Mouse (Mus musculus): ENCODE results near the gene Tnrc6c. TPM values are rescaled to one million over a fixed set of nuclear protein-coding genes. Genes with fewer than 3 reads are reported as not detected.

Gene Tnrc6c
- total and polyA plus RNA-seq, 3 experiments = 6.9 to 16.7 (median 12.8) TPM

- H3K27ac ChIP-seq (ENCODE audit: insufficient read depth, low read depth) = no peak overlapping the region
- H3K4me3 ChIP-seq (replicated peaks in 1 of 3; ENCODE audit: low read depth in 2 of 3, low read length in 2 of 3, poor library complexity in 1 of 3) = peak overlapping the region in 1 of 3 experiments; percentile 5
These were observed 26.3 kb upstream of the Tnrc6c start for GRCm38 (mm10) chr11:117627746-117628311.

GRCm38 (mm10) chr11:117628312-117628779, 25.7 kb upstream of the Tnrc6c start:
- H3K9me3 ChIP-seq (replicated peaks; ENCODE audit: low read length) = no peaks in the 10 kb centered on the region
- no peak overlapping the region for H3K9ac ChIP-seq (ENCODE audit: insufficient read depth, low read depth)
- H3K79me2 ChIP-seq (replicated peaks; ENCODE audit: control insufficient read depth, extremely low read depth, insufficient read depth, poor library complexity, severe bottlenecking) = no peaks in the 10 kb centered on the region
- in situ Hi-C loops (cut with MboI; ENCODE audit: low pct_ligation_motif_present, low pct_unique_long_range_greater_than_20kb, low sequenced_read_pairs) (no loop called here), dilution Hi-C loops (cut with MboI; ENCODE audit: extremely low pct_ligation_motif_present, extremely low pct_unique_long_range_greater_than_20kb, low sequenced_read_pairs) (no loop called here)
- no peak overlapping the region for H3K27ac ChIP-seq (ENCODE audit: insufficient read depth, low read depth)
- DNase-seq (ENCODE audit: extremely low read depth) = peak; percentile 79
- TF ChIP-seq BHLHE40 (IDR thresholded peaks at IDR 0.05; ENCODE audit: low read depth, low read length) (peak; percentile 31; the same call in 1 of the 2 replicates), MEF2A (IDR thresholded peaks at IDR 0.05; ENCODE audit: borderline replicate concordance, low read depth, low read length) (no peak), MAZ (IDR thresholded peaks at IDR 0.05; ENCODE audit: low read depth, low read length) (no peak), ZNF384 (IDR thresholded peaks at IDR 0.05; ENCODE audit: low read depth, low read length) (no peak), IRF4 (IDR thresholded peaks at IDR 0.05; ENCODE audit: low read depth, low read length) (0 out of 2 replicates have a peak, but pooled peaks have one; percentile 16), E2F4 (IDR thresholded peaks at IDR 0.05; ENCODE audit: insufficient replicate concordance, low read depth, low read length) (no peak), EP300 (IDR thresholded peaks at IDR 0.05; ENCODE audit: low read length) (peak; percentile 23; the same call in 1 of the 2 replicates), ETS1 (conservative IDR thresholded peaks at IDR 0.05; ENCODE audit: low read depth, low read length) (peak; percentile 22; the same call in 1 of the 2 replicates)
- H3K4me2 ChIP-seq (ENCODE audit: insufficient read depth, low read depth, poor library complexity, severe bottlenecking) = no peak overlapping the region
- H3K27me3 ChIP-seq (replicated peaks) = no peaks in the 10 kb centered on the region
- peak overlapping the region in 1 of 3 experiments; percentile 5 for H3K4me3 ChIP-seq (replicated peaks in 1 of 3; ENCODE audit: low read depth in 2 of 3, low read length in 2 of 3, poor library complexity in 1 of 3)
- H3K36me3 ChIP-seq (replicated peaks in 1 of 2; ENCODE audit: control insufficient read depth in 1 of 2, insufficient read depth in 1 of 2, low read length in 1 of 2) = no peaks in the 10 kb centered on the region
- peaks cover 20 to 40% of the 10 kb centered on the region in 2 experiments for H3K4me1 ChIP-seq (ENCODE audit: control insufficient read depth in 1 of 2, insufficient read depth in 2 of 2)

More at GRCm38 (mm10) chr11:117627746-117628311, 26.3 kb upstream of the Tnrc6c start:
- in situ Hi-C loops (cut with MboI; ENCODE audit: low pct_ligation_motif_present, low pct_unique_long_range_greater_than_20kb, low sequenced_read_pairs) (no loop called here), dilution Hi-C loops (cut with MboI; ENCODE audit: extremely low pct_ligation_motif_present, extremely low pct_unique_long_range_greater_than_20kb, low sequenced_read_pairs) (no loop called here)
- peaks cover 15 to 35% of the 10 kb centered on the region in 2 experiments for H3K4me1 ChIP-seq (ENCODE audit: control insufficient read depth in 1 of 2, insufficient read depth in 2 of 2)
- TF ChIP-seq CHD2 (IDR thresholded peaks at IDR 0.05; ENCODE audit: low read length) (0 out of 2 replicates have a peak, but pooled peaks have one; percentile 35), MXI1 (IDR thresholded peaks at IDR 0.05; ENCODE audit: low read depth, low read length) (no peak), E2F4 (IDR thresholded peaks at IDR 0.05; ENCODE audit: insufficient replicate concordance, low read depth, low read length) (no peak), CTCF (conservative IDR thresholded peaks at IDR 0.05 in 1 of 2, IDR thresholded peaks at IDR 0.05 in 1 of 2; ENCODE audit: low read depth in 2 of 2, low read length in 2 of 2) (no peak), NRF1 (IDR thresholded peaks at IDR 0.05; ENCODE audit: low read depth, low read length) (no peak), SMC3 (IDR thresholded peaks at IDR 0.05; ENCODE audit: low read depth, low read length) (no peak), RAD21 (IDR thresholded peaks at IDR 0.05; ENCODE audit: low read depth, low read length) (no peak), EP300 (IDR thresholded peaks at IDR 0.05; ENCODE audit: low read length) (no peak), MYC (IDR thresholded peaks at IDR 0.05; ENCODE audit: low read depth, low read length) (no peak), CHD1 (IDR thresholded peaks at IDR 0.05; ENCODE audit: low read depth, low read length) (no peak), TCF12 (IDR thresholded peaks at IDR 0.05; ENCODE audit: low read depth, low read length) (0 out of 2 replicates have a peak, but pooled peaks have one; percentile 6), ZNF384 (IDR thresholded peaks at IDR 0.05; ENCODE audit: low read depth, low read length) (no peak), HCFC1 (IDR thresholded peaks at IDR 0.05; ENCODE audit: low read depth, low read length) (no peak), MEF2A (IDR thresholded peaks at IDR 0.05; ENCODE audit: borderline replicate concordance, low read depth, low read length) (no peak), POLR2A (IDR thresholded peaks at IDR 0.05; ENCODE audit: low read depth, low read length) (no peak), JUN (IDR thresholded peaks at IDR 0.05; ENCODE audit: insufficient read depth, low read depth, low read length) (no peak), PAX5 (IDR thresholded peaks at IDR 0.05; ENCODE audit: low read length) (no peak)
- no peaks in the 10 kb centered on the region for H3K9me3 ChIP-seq (replicated peaks; ENCODE audit: low read length)
- no peak overlapping the region for H3K9ac ChIP-seq (ENCODE audit: insufficient read depth, low read depth)
- no peak for DNase-seq (ENCODE audit: extremely low read depth)
- H3K4me2 ChIP-seq (ENCODE audit: insufficient read depth, low read depth, poor library complexity, severe bottlenecking) = no peak overlapping the region
- no peaks in the 10 kb centered on the region for H3K27me3 ChIP-seq (replicated peaks)
- no peaks in the 10 kb centered on the region for H3K79me2 ChIP-seq (replicated peaks; ENCODE audit: control insufficient read depth, extremely low read depth, insufficient read depth, poor library complexity, severe bottlenecking)
- no peaks in the 10 kb centered on the region for H3K36me3 ChIP-seq (replicated peaks in 1 of 2; ENCODE audit: control insufficient read depth in 1 of 2, insufficient read depth in 1 of 2, low read length in 1 of 2)
